Mouse (Mus musculus): ENCODE measurements at regions not wholly inside any gene's neighbourhood (a gene's known extent, or its start where the extent isn't known, plus 50 kb on each side); places are given as distances from the start of the nearest gene placed in this dataset.

DNA sequence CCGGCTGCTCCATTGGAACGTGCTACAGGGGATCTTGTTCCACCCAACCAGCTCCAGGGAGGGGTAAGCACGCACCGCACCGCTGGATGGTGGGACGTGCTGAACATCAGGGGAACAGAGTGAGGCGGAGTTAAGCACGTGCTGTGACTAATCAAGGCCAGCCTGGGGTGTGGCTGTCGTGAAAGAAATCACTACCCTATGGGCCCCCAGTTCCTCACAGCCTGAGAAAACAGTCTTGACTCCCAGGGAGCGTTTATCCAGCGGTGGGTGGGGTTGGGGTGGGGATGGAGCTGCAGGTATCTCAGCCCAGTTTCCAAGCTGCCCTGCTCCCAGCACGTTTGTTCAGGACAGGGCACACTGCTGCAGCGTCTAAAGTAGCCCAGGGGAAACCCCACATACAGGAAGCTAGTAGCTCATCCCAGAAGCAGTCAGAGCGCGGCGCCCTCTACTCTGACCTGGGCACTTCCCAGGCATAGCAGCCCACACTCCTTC lies 113.4 kb upstream of the Egln3 start:
- TF ChIP-seq CTCF (IDR thresholded peaks at IDR 0.05; ENCODE audit: insufficient read depth, low read length) (no peak), POLR2A (IDR thresholded peaks at IDR 0.05; ENCODE audit: borderline replicate concordance, extremely low read depth, low read depth, low read length) (no peak)

Data from lung, adult 2 months (tissue).